Mouse (Mus musculus): Measurements from ENCODE around the gene Zfhx2.

Gene Zfhx2

DNA sequence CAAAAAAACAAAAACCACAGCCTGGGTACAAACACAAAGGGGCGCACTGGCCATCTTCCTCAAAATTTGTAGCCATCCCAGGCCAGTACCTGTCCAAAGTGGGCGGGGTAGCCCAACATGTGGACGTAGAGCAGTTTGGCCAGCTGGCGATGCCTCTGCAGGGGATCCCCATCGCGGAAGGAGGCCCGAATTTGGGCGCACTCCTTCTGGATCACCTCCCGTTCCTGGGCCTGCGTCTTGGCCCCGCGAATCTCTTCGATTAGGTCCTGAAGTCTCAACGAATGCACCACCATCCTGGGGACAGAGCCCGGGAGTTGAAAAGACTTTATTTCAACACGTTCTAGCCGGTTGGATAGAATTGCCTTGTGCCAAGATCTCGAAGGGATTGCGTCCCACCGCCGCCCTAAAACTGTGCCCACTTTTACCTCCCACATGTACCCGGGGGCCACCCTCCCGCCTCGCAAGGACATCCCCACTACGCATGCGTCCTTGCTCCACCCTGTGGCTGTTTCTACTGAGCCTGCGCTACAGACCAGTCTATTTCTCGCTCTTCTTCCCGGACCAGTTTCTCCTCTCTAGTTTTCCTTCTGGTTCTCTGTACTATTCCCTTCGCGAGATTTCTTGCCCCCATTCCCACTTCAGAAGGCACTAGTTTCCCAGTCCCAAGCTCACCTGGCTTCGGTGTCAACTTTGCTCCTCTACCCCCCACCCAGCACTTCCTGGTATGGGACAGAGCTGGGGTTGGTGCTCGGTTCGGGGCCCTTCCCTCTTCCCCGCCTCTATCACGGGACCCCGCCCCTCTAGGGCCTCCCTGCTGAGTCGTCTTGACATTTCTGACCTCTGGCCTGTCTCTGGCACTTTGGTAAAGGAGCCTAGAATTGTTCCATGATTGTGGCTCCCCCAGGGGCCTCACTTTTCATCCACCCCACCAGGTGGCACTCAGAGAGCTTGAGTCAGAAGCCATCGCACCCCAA lies 14.0 kb upstream of the Zfhx2 start, which contains the start of gene Ap1g2:
Gene Ap1g2, minus strand, starts transcription at position 758 of the 974 bp plus-strand sequence.
- DNase-seq (ENCODE audit: low read depth) = no peak

DNA sequence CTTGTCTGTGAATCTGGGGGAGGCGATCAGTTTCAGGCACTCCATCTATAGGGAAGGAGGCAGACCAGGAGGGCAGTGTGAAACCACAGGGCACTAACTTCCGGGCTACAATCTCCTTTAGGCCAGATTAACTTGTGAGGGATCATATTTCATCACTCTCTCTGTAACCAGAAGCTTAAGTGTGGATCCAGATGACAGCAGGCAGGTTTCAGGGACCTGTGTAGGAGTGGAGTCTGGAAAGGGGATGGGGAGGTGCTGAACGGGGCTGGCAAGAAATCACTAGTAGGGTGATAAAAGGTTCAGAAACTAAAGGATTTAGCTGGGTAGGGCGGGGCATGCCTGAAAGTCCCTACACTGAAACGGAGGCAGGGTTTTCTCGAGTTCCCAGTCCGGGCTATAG lies 13.3 kb upstream of the Zfhx2 start:
- no peak for DNase-seq (ENCODE audit: low read depth)

DNA sequence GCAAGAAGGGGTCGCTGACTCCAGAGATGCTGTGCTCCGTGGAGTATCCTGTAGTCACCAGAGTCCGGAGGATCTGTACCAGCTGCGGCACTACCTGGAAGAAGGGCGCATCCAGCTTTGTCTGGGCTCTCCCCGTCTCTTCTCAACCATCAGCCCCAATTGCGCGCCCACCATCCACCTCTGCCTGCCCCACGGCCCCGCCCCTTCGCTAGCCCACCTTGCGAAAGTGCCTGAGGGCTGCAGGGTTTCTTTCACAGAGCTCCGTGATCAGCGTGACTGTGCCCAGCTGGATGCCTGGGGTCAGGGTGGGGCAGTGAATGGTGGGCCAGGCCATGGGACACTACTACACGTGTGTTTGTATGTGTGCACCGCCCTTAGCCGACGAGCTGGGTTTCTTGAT lies 12.2 kb upstream of the Zfhx2 start:
- DNase-seq (ENCODE audit: low read depth) = no peak

DNA sequence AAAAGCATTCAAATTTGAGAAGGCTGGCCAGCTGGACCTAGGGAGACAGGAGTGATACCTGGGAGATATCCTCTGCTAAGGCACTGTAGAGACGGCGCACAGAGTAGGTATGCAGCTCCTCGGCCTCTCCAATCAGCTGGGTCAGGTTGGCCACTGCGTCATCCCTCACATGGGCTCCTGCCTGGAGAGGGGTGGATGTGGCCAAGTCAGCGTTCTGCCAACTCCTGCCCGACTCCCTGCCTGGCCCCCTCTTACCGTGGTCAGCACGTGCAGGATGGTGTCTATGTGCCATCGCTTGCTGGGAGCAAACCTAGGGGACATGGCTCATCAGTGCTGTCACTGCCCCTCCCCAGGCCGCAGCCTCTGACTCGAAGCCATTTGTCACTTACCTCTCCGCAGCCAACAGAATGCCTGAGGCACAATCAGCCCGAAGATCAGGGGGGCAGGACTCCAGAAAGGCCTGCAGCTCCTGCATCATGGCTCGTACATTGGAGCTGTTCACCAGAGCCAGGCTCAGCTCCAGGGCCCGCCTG lies 10.2 kb upstream of the Zfhx2 start:
- no peak for DNase-seq (ENCODE audit: low read depth)

DNA sequence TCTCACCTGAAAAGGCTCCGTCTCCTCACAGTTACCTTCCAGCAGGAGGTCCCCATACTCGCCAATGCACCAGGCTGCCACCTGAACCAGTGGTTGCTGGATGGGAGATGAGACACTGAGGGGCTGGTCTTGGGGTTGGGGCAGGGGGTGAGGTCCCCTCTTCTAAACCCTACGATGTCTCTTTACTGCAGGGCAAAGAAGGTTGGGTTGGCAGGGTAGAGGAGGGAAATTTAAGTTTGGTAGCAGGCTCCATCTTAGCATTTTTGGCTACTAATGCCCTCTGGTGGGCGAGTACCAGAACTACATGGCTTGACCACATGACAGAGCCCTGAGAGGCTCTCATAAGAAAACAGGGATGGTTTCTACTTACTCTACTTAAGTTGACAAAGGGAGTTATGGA lies 9.5 kb upstream of the Zfhx2 start:
- peak; percentile 71 for DNase-seq (ENCODE audit: low read depth)

DNA sequence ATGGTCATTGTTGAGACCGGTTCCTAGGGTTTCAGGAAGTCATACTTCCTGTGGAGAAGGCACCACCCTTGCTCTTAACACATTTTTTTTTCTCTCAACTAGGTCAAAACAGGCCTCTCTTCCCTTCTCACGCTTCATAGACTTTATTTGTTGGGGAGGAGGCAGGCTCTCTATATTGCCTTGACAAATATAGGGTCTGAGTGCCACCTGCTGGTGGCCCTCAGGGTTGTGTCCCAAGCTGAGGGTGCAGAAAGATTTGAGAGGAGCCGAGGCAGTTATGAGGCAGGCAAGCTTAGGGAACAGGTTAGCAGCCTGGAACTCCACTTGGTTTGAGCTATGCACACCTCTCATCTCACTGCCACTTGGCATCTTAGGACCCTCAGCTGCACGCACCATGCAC lies 5.9 kb upstream of the Zfhx2 start:
- DNase-seq (ENCODE audit: low read depth) = peak; percentile 51

DNA sequence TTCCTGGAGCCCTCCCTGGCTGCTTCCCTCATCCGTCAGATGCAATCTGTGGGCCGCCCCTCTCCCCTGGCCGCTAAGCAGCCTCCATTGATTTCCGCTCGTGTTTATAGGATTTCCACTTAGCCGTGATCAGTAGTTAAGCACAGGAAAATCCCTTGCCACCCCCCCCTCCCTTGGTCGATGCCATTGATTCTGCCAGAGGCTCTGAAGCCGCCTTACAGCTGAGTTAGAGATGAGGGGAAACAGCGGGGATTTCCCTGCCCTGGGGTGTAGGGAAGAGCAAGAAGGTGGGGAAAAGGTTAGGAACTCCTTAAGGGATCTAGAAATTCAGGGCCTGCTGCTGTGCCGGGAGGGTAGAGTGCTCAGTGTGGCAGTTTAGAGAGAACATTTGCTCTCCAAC lies 5.5 kb upstream of the Zfhx2 start:
- no peak for DNase-seq (ENCODE audit: low read depth)

DNA sequence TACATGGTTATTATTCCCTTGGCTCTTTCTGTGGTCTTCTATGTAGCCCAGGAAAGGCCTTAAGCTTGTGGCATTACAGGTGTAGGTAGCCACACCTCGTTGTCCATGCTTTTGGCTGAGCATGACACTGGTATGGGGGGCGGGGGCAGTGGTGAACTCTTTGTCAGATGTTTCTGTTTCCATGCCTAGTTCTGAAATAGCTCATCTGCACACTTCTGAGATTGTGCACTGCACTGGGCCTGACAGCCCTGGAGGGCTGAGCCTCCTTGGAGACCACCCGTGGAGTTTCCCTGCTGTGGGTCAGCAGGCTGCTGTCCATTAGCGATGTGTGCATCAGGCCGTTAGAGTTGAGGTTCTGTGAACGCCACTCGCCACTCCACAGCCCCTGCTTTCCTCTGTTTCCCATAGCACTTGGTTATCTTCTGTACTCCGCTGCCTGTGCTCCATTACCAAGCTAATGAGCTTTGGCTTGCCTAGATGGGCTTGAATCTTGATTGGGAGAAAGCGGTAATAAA lies 4.5 kb upstream of the Zfhx2 start:
- no peak for DNase-seq (ENCODE audit: low read depth)

DNA sequence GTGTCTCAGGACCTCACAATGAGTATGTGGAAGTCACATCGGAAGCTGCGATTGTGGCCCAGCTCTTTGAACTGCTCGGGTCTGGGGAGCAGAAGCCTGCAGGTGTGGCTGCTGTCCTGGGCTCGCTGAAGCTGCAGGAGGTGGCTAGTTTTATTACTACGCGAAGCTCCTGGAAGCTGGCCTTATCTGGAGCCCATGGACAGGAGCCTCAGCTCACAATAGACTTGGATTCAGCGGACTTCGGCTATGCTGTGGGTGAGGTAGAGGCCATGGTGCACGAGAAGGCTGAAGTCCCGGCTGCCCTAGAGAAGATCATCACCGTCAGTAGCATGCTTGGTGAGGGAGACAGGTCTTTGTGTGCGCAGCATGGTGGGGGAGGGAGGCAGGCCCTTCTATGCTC lies 3.5 kb upstream of the Zfhx2 start:
- no peak for DNase-seq (ENCODE audit: low read depth)

DNA sequence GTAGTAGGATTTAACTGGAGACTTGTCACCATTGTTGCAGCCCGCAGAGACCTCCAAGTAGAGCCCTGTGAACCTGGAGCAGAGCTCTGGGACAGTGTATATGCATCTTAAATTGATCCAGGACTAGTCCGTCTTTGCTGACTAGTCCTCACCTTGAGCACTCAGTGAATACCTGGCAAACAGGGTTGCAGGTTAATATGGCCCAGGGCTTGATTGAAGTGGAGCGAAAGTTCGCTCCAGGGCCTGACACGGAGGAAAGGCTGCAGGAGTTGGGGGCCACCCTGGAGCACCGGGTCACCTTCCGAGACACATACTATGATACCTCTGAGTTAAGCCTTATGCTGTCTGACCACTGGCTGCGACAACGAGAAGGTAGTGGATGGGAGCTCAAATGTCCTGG lies 3.1 kb upstream of the Zfhx2 start:
- no peak for DNase-seq (ENCODE audit: low read depth)

DNA sequence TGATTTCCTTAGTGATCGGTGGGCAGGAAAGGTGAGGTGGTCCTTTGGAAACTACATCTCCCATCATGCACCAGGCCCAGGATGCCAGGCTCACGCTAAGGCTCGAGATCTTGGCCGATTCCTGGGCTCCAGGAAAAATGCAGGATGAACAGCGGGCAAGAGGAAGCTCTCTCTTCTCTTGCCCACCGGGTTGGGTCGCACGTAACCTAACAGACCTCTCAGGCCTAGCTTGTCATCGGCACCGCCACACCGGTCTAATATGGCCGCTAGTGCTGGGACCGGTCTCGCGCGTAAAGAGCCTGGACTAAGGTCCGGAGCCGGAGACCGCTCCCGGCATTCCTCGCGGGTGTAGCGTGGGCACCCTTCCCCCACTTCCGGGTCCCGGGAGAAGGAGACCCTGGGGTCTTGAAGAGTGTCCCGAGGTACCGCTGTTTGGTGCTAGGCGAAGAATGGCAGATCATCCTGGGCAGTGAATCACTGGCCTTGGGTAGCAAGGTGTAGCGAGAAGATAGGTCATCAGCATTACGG lies 2.6 kb upstream of the Zfhx2 start, which contains the start of gene Thtpa:
Gene Thtpa, plus strand, starts transcription at position 81 of the 528 bp plus-strand sequence.
- peak; percentile 66 for DNase-seq (ENCODE audit: low read depth)

DNA sequence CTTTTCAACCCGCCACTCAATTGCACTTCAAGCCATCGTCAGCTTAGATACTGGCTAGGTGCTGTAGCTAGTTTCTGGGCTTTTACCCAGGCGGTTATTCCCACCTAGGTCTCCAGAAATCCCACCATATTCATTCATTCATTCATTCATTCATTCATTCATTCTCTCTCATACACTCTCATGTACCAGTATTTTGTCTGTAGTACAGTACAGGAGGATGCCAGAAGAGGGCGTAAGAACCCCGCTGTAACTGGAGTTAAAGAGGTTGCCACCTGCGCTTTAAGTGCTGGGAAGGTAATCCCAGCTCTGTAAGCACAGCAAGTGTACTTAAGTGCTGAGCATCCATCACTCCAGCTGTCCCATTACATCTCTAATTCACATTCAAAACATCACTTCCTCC lies 1.8 kb upstream of the Zfhx2 start:
- DNase-seq (ENCODE audit: low read depth) = no peak

DNA sequence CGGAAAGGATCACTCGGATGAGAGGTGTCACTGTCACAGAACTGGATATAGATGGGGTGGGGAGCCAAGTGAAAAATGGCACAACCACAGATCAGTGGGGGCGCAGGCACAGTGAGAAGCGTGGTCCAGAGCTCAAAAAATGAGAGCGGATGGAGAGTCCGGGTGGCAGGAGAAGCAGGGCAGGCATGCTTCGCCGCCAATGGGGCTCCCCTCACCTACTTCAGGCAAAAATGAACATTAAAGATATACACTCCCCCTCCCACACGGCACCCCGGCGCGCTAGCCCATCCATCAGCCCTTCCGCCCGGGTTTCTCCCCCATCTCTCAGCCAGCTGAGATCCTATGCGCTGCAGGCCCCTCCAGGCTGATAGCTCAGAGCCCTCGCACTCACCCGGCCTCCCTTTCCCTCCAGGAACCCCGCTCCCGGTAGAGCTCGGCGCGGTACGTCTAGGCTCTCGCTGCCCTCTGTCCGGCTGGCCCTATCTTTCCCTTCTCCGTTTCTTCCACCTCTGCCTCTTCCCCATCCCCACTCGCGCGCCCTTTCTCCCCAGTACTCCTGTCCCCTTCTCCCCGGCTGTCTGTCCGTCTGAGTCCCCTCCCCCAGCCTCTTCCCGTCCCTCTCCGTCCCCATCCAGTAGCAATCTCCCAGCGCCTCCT lies 787 bp downstream of the Zfhx2 start:
- no peak for DNase-seq (ENCODE audit: low read depth)

DNA sequence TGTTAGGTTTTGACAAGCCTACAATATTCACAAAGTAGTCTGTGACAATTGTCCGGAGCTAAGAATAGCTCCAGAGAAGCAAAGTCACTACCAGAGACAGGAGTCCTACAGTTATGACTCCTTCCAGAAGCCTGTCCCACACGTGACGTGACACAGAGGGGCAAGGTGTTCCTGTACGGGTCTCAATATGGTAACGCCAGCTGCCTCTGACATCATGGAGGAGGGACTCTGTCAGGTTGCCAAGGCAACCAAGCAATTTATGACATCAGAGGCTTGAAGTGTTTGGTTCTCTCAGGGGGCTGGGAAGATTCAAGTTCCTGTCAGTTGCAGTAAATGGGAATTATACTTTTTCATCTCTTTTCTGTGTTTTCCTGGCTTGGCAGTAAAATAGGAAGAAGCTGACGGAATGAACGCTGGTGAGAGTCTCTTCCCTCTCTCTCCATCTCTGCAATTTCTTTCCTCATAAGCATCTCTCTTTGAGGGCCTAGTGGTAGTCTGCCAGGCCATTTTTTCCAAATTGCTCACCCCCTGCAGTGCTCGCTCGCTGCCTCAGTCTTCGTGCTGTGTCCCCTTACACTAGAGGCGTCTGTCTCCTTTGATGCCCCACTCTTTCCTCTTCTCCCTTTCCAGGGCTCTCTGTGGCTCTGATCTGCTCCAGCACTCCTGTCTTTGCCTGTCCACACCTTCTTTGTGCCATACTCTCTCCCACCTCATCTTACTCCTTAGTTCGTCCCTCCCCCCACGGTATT lies 2.8 kb downstream of the Zfhx2 start:
- DNase-seq (ENCODE audit: low read depth) = no peak

DNA sequence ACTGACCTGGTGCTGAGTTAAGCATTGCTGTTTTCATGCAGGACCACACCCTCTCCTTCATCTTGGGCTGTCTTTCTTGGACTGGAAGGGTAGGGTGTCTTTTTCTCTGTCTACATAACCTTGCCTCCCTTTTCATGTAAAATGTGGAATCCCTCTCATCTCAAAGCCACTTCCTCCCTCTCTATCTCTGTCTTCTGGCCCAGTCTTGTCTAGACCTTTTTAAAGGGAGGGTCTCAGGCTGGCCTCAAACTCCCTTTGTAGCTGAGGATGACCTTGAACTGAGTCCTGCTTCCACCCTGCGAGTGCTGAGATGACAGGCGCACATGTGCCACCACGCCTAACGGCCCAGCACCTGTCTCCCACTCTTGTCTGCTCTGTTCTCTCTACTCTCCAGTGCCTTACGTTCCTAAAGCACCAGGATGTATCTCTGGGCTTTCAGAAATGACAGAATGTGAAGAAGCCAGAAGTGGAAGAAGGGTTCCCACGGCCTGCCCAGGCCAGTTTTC lies 6.1 kb downstream of the Zfhx2 start:
- DNase-seq (ENCODE audit: low read depth) = no peak

DNA sequence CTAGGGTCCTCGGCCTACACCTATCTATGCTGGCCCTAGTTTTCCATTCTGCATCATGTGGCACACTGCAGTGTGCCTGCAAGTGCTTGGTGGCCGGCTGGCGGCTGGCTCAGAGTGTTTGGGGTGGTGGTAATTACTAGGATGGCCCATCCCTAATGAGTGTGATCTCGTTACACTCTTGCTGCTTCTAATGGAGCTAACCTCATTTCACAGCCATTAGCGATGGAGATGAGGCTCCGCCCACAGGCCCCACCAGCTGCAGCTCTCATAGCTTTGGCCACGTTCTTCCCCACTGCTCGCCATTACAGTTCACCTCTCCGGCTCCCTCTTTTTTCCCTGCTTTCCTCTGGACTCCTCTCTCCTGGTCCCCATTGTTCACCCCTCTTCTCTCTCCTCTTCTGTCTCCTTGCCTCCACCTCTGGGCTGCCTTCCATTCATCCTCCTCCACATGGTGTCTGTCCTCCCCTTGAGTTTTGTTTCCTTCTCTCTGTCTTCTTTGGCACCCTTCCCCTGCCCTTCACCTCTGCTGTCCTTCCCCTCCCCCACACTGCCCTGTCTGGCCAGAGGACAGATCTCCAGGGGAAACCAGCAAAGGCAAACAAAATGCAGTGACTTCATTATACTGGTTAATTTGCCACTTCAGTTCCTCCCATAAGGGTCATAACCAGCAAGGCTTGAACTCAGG lies 6.7 kb downstream of the Zfhx2 start:
- DNase-seq (ENCODE audit: low read depth) = no peak

DNA sequence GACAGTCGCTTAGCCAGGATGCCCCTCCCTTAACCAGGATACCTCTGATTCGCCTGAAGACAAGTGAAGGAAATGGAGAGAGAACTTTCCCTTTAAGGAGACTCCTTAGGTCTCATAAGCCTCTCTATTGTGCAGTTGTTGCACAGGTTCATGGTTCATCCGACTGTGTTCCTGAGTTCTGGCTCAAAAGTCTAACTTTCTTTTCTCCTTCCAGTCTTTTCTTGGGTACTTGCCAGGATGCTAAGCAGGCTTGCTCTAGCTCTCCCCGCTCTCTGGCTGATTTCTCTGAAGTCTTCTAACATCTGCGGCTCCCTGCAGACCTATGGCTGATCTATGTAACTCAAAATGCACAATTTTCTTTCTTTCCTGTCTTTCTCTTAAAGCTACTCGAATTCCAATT lies 8.6 kb downstream of the Zfhx2 start:
- DNase-seq (ENCODE audit: low read depth) = peak; percentile 15

DNA sequence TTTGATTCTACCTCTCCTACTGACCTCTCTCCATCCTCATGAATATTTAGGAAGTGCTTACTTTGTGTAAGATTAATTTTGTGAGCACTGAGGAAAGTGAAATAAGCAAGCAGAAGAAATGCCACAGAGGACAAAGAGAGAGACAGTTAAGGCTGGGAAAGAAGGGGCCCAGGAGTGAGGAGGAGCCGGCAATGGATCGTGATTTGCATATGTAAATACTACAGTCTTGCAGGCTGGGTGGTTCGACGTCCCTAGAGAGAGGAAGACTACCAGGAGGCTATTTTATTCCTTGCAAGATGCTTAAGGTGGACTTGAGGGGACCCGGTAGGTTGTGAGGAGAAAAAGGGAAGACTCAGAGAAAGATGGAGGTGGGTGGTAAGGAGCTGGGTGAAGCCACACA lies 11.0 kb downstream of the Zfhx2 start:
- no peak for DNase-seq (ENCODE audit: low read depth)

DNA sequence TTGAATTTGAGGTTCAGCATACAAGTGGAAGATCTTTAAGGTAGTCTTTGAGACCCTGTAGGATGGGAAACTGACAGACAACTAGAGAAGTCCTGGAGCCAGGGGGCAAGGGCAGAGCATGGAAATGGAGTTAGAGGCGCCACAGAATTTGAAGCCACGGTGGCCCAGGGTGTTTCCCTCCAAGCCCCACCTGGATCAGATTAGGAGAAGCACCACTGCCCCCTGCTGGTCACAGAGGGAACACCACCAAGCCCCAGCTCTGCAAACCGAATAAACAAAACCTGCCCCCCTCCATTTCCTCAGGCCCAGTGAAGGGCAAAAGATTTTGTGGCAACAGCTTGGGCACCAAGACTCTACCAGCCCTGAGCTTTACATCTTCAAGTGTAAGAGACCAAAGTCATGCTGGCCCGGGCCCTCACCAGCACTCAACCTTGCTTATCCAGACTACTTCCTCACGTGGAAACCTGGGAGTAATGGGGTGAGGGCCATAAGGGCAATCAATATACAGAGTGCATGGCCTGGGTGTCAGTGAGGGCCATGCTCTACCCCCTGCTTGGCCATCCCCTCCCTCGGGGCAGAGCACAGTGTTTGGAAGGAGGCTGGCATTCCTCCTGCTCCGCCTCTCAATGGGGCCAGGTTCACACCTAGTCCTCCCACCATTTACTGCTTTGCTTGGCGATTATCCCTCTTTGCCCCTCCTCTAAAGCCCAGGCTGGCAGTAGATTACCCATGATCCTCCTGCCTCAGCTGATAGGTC lies 12.7 kb downstream of the Zfhx2 start:
- peak; percentile 74 for DNase-seq (ENCODE audit: low read depth)

DNA sequence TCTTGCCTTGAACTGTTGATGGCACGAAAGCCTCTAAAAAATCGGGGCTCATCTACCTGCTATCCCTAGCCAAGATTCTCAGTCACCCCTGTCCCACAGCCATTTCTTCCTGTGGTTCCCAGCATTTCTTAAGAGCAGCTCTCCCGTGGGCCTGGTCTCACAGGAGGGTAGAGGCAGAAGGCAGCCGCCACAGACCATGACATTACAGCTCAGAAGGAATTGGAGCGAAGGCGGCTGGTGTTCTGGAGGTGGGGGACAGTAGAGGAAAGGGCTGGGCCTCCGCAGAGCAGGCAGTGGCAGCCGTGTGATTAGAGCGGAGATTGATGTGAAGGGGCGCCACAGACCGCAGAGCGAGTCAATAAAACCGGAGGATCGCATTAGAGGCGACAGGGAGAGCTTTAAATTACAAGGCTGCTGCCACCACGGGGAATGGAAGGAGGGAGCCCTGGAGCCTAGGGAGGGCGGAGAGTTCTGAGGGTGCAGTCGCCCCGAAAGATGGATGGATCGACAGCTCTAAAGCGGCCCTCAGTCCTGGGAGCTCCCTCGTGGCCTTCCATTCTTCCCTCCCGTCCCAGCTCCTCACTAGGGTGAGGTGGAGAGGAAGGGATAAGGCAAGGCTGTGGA lies 13.6 kb downstream of the Zfhx2 start:
- DNase-seq (ENCODE audit: low read depth) = no peak

All from NIH3T3 (cell line).